Mouse (Mus musculus): ENCODE results near the gene Mbd3.

- peak; percentile 37; the same call in 1 of the 2 replicates for TF ChIP-seq POLR2A (IDR thresholded peaks at IDR 0.05; ENCODE audit: extremely low read depth, insufficient read depth, low read length)
- TF ChIP-seq CTCF (IDR thresholded peaks at IDR 0.05; ENCODE audit: extremely low read depth, insufficient read depth, low read length) = no peak
Measured at GRCm38 (mm10) chr10:80399973-80400703, 788 bp upstream of the Mbd3 start.
